Mouse (Mus musculus) thymus, adult 2 months (tissue): Measurements from ENCODE around the gene Fat2. TPM values are rescaled to one million over a fixed set of nuclear protein-coding genes. Genes with fewer than 3 reads are reported as not detected.

Experiments used
- DNase-seq: peaks from one replicate; pipeline ENCODE4 v3.0.0; 2021
- H3K27ac ChIP-seq: fragments of 200-500 bp; 2 replicates; pipeline ENCODE4 v1.5.1; 2012; ENCODE audit warnings: low read length, control low read depth; ENCODE audit not compliant: control insufficient read depth, insufficient read depth
- H3K27me3 ChIP-seq: fragments of 200-500 bp; 2 replicates; pipeline ENCODE4 v1.6.1; 2012; ENCODE audit warnings: mild to moderate bottlenecking, low read length, moderate library complexity, mixed read lengths; ENCODE audit not compliant: control insufficient read depth, insufficient read depth
- H3K36me3 ChIP-seq: fragments of 200-500 bp; 2 replicates; pipeline ENCODE4 v1.6.1; 2012; ENCODE audit warnings: mild to moderate bottlenecking, low read length, moderate library complexity; ENCODE audit not compliant: control insufficient read depth, insufficient read depth
- H3K4me1 ChIP-seq: fragments of 200-500 bp; replicated peaks from 2 replicates; pipeline ENCODE4 v1.6.1; 2012; ENCODE audit warnings: low read length; ENCODE audit not compliant: control insufficient read depth, insufficient read depth
- H3K4me3 ChIP-seq: fragments of 200-500 bp; 2 replicates; pipeline ENCODE4 v1.5.1; 2012; ENCODE audit warnings: mild to moderate bottlenecking, low read length, control low read depth, moderate library complexity; ENCODE audit not compliant: control insufficient read depth, insufficient read depth
- CTCF ChIP-seq: fragments of 200-500 bp; IDR thresholded peaks from 2 replicates; pipeline ENCODE4 v1.5.1; 2012; ENCODE audit warnings: mild to moderate bottlenecking, control low read depth, low read length, moderate library complexity, borderline replicate concordance; ENCODE audit not compliant: control insufficient read depth, poor library complexity, insufficient read depth; ENCODE audit errors: extremely low read depth
- POLR2A ChIP-seq: fragments of 200-500 bp; IDR thresholded peaks from 2 replicates; pipeline ENCODE4 v1.6.1; 2012; ENCODE audit warnings: mild to moderate bottlenecking, low read length, control low read depth, moderate library complexity; ENCODE audit not compliant: control insufficient read depth, poor library complexity, insufficient read depth; ENCODE audit errors: extremely low read depth
- WGBS: fragments of 180-500 bp; shearing (Covaris S2); methylation state at CpG from one replicate; pipeline ENCODE4 v1.1.7; 2018; 5-methylcytosine and 5-hydroxymethylcytosine counted together
- polyA plus RNA-seq: library from polyadenylated mRNA; depleted of rRNA; stranded (reverse); fragments of >200 nt; gene quantifications from 2 replicates; pipeline ENCODE4 v1.2.3, GENCODE M21; 2012

Gene Fat2
- polyA plus RNA-seq, 1 experiment: 2.2 TPM

- TF ChIP-seq POLR2A (no peak), CTCF (no peak)
- Histone ChIP-seq H3K4me3 (no peak overlapping the region), H3K4me1 (no peaks in the 10 kb centered on the region), H3K36me3 (no peaks in the 10 kb centered on the region), H3K27me3 (no peaks in the 10 kb centered on the region), H3K27ac (no peak overlapping the region)
- no peak for DNase-seq
- 75% methylated on average over 5 of the region's 5 CpGs for WGBS
Measured at GRCm38 (mm10) chr11:55262000-55262399, 74.4 kb downstream of the Fat2 start.

GRCm38 (mm10) chr11:55261105-55261504 lies 75.3 kb downstream of the Fat2 start:
- WGBS: 91% methylated on average over 4 of the region's 4 CpGs
- no peak overlapping the region for H3K27ac ChIP-seq
- H3K4me3 ChIP-seq: no peak overlapping the region
- H3K27me3 ChIP-seq: no peaks in the 10 kb centered on the region
- DNase-seq: no peak
- TF ChIP-seq POLR2A (no peak), CTCF (no peak)
- H3K4me1 ChIP-seq: no peaks in the 10 kb centered on the region
- H3K36me3 ChIP-seq: no peaks in the 10 kb centered on the region

GRCm38 (mm10) chr11:55253391-55253790 lies 83.0 kb downstream of the Fat2 start:
- 89% methylated on average over 9 of the region's 9 CpGs for WGBS
- no peak for DNase-seq
- Histone ChIP-seq H3K36me3 (no peaks in the 10 kb centered on the region), H3K27me3 (no peaks in the 10 kb centered on the region), H3K4me1 (no peaks in the 10 kb centered on the region), H3K27ac (no peak overlapping the region), H3K4me3 (no peak overlapping the region)
- TF ChIP-seq CTCF (no peak), POLR2A (no peak)

GRCm38 (mm10) chr11:55250527-55250926 lies 85.8 kb downstream of the Fat2 start:
- H3K27ac ChIP-seq: no peak overlapping the region
- TF ChIP-seq CTCF (no peak), POLR2A (no peak)
- 34% methylated on average over 6 of the region's 6 CpGs for WGBS
- no peaks in the 10 kb centered on the region for H3K36me3 ChIP-seq
- no peak for DNase-seq
- no peaks in the 10 kb centered on the region for H3K4me1 ChIP-seq
- no peaks in the 10 kb centered on the region for H3K27me3 ChIP-seq
- no peak overlapping the region for H3K4me3 ChIP-seq

- H3K27me3 ChIP-seq: no peaks in the 10 kb centered on the region
- no peak for TF ChIP-seq POLR2A
- TF ChIP-seq CTCF: no peak
- 55% methylated on average over 7 of the region's 7 CpGs for WGBS
- no peak overlapping the region for H3K4me3 ChIP-seq
- no peaks in the 10 kb centered on the region for H3K4me1 ChIP-seq
- H3K27ac ChIP-seq: no peak overlapping the region
- H3K36me3 ChIP-seq: no peaks in the 10 kb centered on the region
- peak; percentile 64 for DNase-seq
Measured at GRCm38 (mm10) chr11:55240556-55240955, 95.8 kb downstream of the Fat2 start.

- Histone ChIP-seq H3K4me3 (no peak overlapping the region), H3K27me3 (no peaks in the 10 kb centered on the region), H3K4me1 (no peaks in the 10 kb centered on the region), H3K27ac (no peak overlapping the region), H3K36me3 (no peaks in the 10 kb centered on the region)
- no peak for TF ChIP-seq CTCF
- DNase-seq: no peak
- WGBS: 81% methylated on average over 3 of the region's 3 CpGs
Measured at GRCm38 (mm10) chr11:55239496-55239895, 96.9 kb downstream of the Fat2 start.

- Histone ChIP-seq H3K27ac (no peak overlapping the region), H3K36me3 (no peaks in the 10 kb centered on the region), H3K4me3 (no peak overlapping the region), H3K4me1 (no peaks in the 10 kb centered on the region), H3K27me3 (no peaks in the 10 kb centered on the region)
- no peak for DNase-seq
- TF ChIP-seq CTCF: no peak
- TF ChIP-seq POLR2A: no peak
- WGBS: 42% methylated on average over 1 of the region's 1 CpGs
Measured at GRCm38 (mm10) chr11:55236815-55237214, 99.5 kb downstream of the Fat2 start.

- H3K4me1 ChIP-seq: 0 out of 2 replicates have a peak, but pooled peaks cover 2% of the 10 kb centered on the region
- WGBS: 92% methylated on average over 4 of the region's 4 CpGs
- no peaks in the 10 kb centered on the region for H3K36me3 ChIP-seq
- no peak overlapping the region for H3K4me3 ChIP-seq
- no peak overlapping the region for H3K27ac ChIP-seq
- no peaks in the 10 kb centered on the region for H3K27me3 ChIP-seq
- no peak for DNase-seq
- TF ChIP-seq CTCF (no peak), POLR2A (no peak)
Measured at GRCm38 (mm10) chr11:55234791-55235190, 101.6 kb downstream of the Fat2 start.
